ENCODE assay signal across 9 mouse cellular contexts in the genomic region with DNA sequence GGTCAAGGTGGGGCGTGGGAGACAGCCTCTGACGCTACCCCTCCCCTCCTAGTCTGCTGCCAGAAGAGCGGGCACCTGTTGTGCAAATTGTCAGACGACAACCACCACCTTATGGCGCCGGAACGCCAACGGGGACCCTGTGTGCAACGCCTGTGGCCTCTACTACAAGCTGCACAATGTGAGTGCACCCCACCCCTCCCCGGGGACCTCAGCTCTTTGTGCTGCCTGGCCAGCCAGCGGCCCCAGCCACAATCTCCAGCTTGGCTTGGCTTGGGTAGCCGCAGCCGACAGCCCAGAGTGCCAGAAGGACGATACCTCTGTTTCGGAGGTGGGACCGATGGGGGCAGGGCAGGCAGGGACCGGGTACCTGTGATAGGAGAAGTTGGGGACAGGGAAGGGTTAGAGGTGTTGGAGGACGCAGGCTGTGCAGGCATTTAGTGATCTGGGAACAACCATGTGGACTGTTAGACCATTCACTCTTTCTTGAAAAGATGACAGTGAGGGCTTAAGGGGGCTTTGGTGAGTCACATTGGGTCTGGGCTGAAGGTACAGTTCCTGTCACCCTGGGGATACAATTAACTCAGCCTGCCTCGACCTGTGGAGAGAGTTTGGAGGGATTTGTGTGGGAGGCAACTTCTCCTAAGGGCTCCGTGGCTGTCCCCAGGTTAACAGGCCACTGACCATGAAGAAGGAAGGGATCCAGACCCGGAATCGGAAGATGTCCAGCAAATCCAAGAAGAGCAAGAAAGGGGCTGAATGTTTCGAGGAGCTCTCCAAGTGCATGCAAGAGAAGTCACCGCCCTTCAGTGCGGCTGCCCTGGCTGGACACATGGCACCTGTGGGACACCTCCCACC. TPM values are rescaled to one million over a fixed set of nuclear protein-coding genes. Genes with fewer than 3 reads are reported as not detected.
DNase-seq lines count a peak whose midpoint lies in the region; ATAC-seq lines count a peak whose summit lies in the region.
"Had no signal": no experiment of that assay in that cellular context is flagged by ENCODE, and none has a peak within 500 bp of the region (broad histone marks: within the 10 kb centered on the region; RNA-seq: fewer than 3 reads in every experiment).

No protein-coding gene starts in this region.

- H3K9me3 ChIP-seq in kidney, embryonic 16.5 days (ENCODE audit: low read length): no peaks in the 10 kb centered on the region
- H3K9me3 ChIP-seq in embryonic facial prominence, embryonic 11.5 days (replicated peaks; ENCODE audit: control insufficient read depth, low read length): no peaks in the 10 kb centered on the region
- H3K9me3 ChIP-seq in hindbrain, embryonic 12.5 days (replicated peaks): no peaks in the 10 kb centered on the region
- H3K9me3 ChIP-seq: liver, embryonic 15.5 days had no signal

- H3K4me1 ChIP-seq in kidney, embryonic 16.5 days (ENCODE audit: insufficient read depth, low read length): peaks cover 48% of the 10 kb centered on the region
- H3K4me1 ChIP-seq in embryonic facial prominence, embryonic 11.5 days (ENCODE audit: control insufficient read depth, insufficient read depth, low read length): peaks cover 3% of the 10 kb centered on the region
- peaks cover 14% of the 10 kb centered on the region for H3K4me1 ChIP-seq in hindbrain, embryonic 12.5 days

- peaks cover 70% of the 10 kb centered on the region for H3K27me3 ChIP-seq in kidney, embryonic 16.5 days (ENCODE audit: insufficient read depth, low read length)
- peaks cover 47% of the 10 kb centered on the region for H3K27me3 ChIP-seq in embryonic facial prominence, embryonic 11.5 days (ENCODE audit: control insufficient read depth, insufficient read depth, low read length)
- H3K27me3 ChIP-seq in hindbrain, embryonic 12.5 days: peaks cover 92% of the 10 kb centered on the region
- H3K27me3 ChIP-seq: Patski had no signal

- H3K27ac ChIP-seq in kidney, embryonic 16.5 days (ENCODE audit: low read length): no peak overlapping the region
- H3K27ac ChIP-seq in embryonic facial prominence, embryonic 11.5 days (replicated peaks; ENCODE audit: low read depth, low read length): no peak overlapping the region
- no peak overlapping the region for H3K27ac ChIP-seq in hindbrain, embryonic 12.5 days
- H3K27ac ChIP-seq: liver, embryonic 15.5 days had no signal

- no peaks in the 10 kb centered on the region for H3K36me3 ChIP-seq in kidney, embryonic 16.5 days (ENCODE audit: insufficient read depth, low read length)
- H3K36me3 ChIP-seq in embryonic facial prominence, embryonic 11.5 days (replicated peaks; ENCODE audit: control insufficient read depth, insufficient read depth, low read depth, low read length): no peaks in the 10 kb centered on the region
- no peaks in the 10 kb centered on the region for H3K36me3 ChIP-seq in hindbrain, embryonic 12.5 days
- H3K36me3 ChIP-seq: liver, embryonic 15.5 days had no signal

- 0 out of 2 replicates have a peak overlapping the region, but pooled peaks have one; percentile 9 for H3K9ac ChIP-seq in kidney, embryonic 16.5 days (replicated peaks; ENCODE audit: low read length)
- H3K9ac ChIP-seq in embryonic facial prominence, embryonic 11.5 days (replicated peaks; ENCODE audit: low read length): no peak overlapping the region
- no peak overlapping the region for H3K9ac ChIP-seq in hindbrain, embryonic 12.5 days
- H3K9ac ChIP-seq: liver, embryonic 15.5 days had no signal

- ATAC-seq in kidney, embryonic 16.5 days (ENCODE audit: low FRiP score, low TSS enrichment): no peak
- no peak for ATAC-seq in embryonic facial prominence, embryonic 11.5 days (replicated peaks; ENCODE audit: insufficient number of reproducible peaks, low FRiP score, low TSS enrichment, low read depth)
- ATAC-seq in hindbrain, embryonic 12.5 days (ENCODE audit: low FRiP score): no peak
- no peak for ATAC-seq in activated CD4-positive, CD25-positive, alpha-beta regulatory T cell, adult 4 months
- ATAC-seq: Patski had no signal

- WGBS in kidney, embryonic 16.5 days: 16% methylated on average over 25 of the region's 25 CpGs
- 11% methylated on average over 25 of the region's 25 CpGs for WGBS in embryonic facial prominence, embryonic 11.5 days
- 8% methylated on average over 25 of the region's 25 CpGs for WGBS in hindbrain, embryonic 12.5 days

- 0 out of 2 replicates have a peak overlapping the region, but pooled peaks have one; percentile 79 for H3K4me2 ChIP-seq in kidney, embryonic 16.5 days (replicated peaks; ENCODE audit: low read depth, low read length)
- no peak overlapping the region for H3K4me2 ChIP-seq in embryonic facial prominence, embryonic 11.5 days (ENCODE audit: low read depth, low read length)
- 0 out of 2 replicates have a peak overlapping the region, but pooled peaks have one; percentile 1 for H3K4me2 ChIP-seq in hindbrain, embryonic 12.5 days (replicated peaks)
- H3K4me2 ChIP-seq: liver, embryonic 15.5 days had no signal

- DNase-seq in kidney, adult 9 months: no peak
- peak; percentile 18 for DNase-seq in R1 (ENCODE audit: low read depth, low spot score)
- peak; percentile 15 for DNase-seq in embryonic facial prominence, embryonic 11.5 days (ENCODE audit: low spot score)
- DNase-seq in urinary bladder, postnatal 10 days (ENCODE audit: low spot score): no peak

- H3K4me3 ChIP-seq in kidney, embryonic 16.5 days (ENCODE audit: low read length): no peak overlapping the region
- H3K4me3 ChIP-seq in embryonic facial prominence, embryonic 11.5 days (ENCODE audit: low read depth, low read length): 0 out of 2 replicates have a peak overlapping the region, but pooled peaks have one; percentile 5
- no peak overlapping the region for H3K4me3 ChIP-seq in hindbrain, embryonic 12.5 days
- H3K4me3 ChIP-seq: liver, embryonic 15.5 days had no signal

RNA-seq across cellular contexts. Expression of a gene that starts 11.1 kb away (rescaled TPM):
- polyA plus RNA-seq in kidney, embryonic 16.5 days (2015; fragmentation: Nextera tagmentation; extraction: Ambion mirVana): 66.3 and 68.9 TPM in 2 replicates
- polyA plus RNA-seq in embryonic facial prominence, embryonic 11.5 days (2014; fragmentation: Nextera tagmentation; extraction: Ambion mirVana): 28.3 and 30.0 TPM in 2 replicates
- 29.4 and 43.6 TPM in 2 replicates for polyA plus RNA-seq in hindbrain, embryonic 12.5 days (2016; fragmentation: Nextera tagmentation; extraction: Ambion mirVana)
- polyA plus RNA-seq in activated CD4-positive, CD25-positive, alpha-beta regulatory T cell, adult 4 months (2017; shearing (Covaris generic)): not detected

RNA-seq across cellular contexts. Expression of a gene that starts 17.3 kb away (rescaled TPM):
- not detected in 2 replicates for polyA plus RNA-seq in kidney, embryonic 16.5 days (2015; fragmentation: Nextera tagmentation; extraction: Ambion mirVana)
- polyA plus RNA-seq in embryonic facial prominence, embryonic 11.5 days (2014; fragmentation: Nextera tagmentation; extraction: Ambion mirVana): not detected in 2 replicates
- polyA plus RNA-seq in hindbrain, embryonic 12.5 days (2016; fragmentation: Nextera tagmentation; extraction: Ambion mirVana): not detected in 2 replicates
- polyA plus RNA-seq in activated CD4-positive, CD25-positive, alpha-beta regulatory T cell, adult 4 months (2017; shearing (Covaris generic)): not detected
- polyA plus RNA-seq: liver, embryonic 15.5 days; Patski had no signal

Comparison
In these comparisons a context has a peak if more than half of its experiments do, and no peak if none do; other contexts are left out.
1. DNase-seq: peak in R1 (single experiment) and embryonic facial prominence, embryonic 11.5 days (single experiment); none in kidney, adult 9 months (single experiment) and urinary bladder, postnatal 10 days (single experiment).
2. RNA of a gene that starts 11.1 kb away (polyA plus RNA-seq): 66.3 to 68.9 TPM in kidney, embryonic 16.5 days, 29.4 to 43.6 TPM in hindbrain, embryonic 12.5 days and 28.3 to 30.0 TPM in embryonic facial prominence, embryonic 11.5 days; not detected in activated CD4-positive, CD25-positive, alpha-beta regulatory T cell, adult 4 months; every median in the first group is over 10 times any median in the second.